Mouse (Mus musculus): ENCODE measurements around the gene Esr1. TPM values are rescaled to one million over a fixed set of nuclear protein-coding genes. Genes with fewer than 3 reads are reported as not detected.

Gene Esr1
- polyA plus RNA-seq, 1 experiment: 0.54 TPM

DNA sequence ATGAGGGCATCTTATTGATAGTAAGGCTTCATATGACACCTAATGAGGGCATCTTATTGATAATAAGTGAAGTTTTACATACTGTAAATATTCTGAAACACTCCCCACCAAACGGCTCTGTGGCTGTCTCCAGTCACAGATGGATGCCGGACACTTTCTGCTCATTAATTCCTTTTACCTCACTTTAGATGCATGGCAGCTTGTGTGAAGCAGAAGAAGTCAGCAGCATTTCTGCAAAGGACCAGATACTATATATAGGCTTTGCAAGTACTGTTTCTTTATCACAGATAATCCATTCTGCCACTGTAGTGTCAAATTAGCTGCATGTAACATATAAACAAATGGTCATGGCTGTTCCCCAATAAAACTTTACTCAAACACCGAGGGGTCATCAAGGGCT, 274.1 kb downstream of the Esr1 start:
- H3K27me3 ChIP-seq (ENCODE audit: control insufficient read depth, insufficient read depth, low read length): no peaks in the 10 kb centered on the region
- H3K4me3 ChIP-seq (replicated peaks; ENCODE audit: insufficient read depth, low read depth, low read length): no peak overlapping the region
- H3K27ac ChIP-seq (ENCODE audit: insufficient read depth, low read length): no peak overlapping the region
- 83% methylated on average over 3 of the region's 3 CpGs for WGBS
- TF ChIP-seq POLR2A (IDR thresholded peaks at IDR 0.05; ENCODE audit: borderline replicate concordance, insufficient read depth, low read length) (no peak), CTCF (IDR thresholded peaks at IDR 0.05; ENCODE audit: borderline replicate concordance, insufficient read depth, low read depth, low read length) (no peak)
- no peaks in the 10 kb centered on the region for H3K4me1 ChIP-seq (ENCODE audit: control insufficient read depth, insufficient read depth, low read length)
- DNase-seq: no peak

DNA sequence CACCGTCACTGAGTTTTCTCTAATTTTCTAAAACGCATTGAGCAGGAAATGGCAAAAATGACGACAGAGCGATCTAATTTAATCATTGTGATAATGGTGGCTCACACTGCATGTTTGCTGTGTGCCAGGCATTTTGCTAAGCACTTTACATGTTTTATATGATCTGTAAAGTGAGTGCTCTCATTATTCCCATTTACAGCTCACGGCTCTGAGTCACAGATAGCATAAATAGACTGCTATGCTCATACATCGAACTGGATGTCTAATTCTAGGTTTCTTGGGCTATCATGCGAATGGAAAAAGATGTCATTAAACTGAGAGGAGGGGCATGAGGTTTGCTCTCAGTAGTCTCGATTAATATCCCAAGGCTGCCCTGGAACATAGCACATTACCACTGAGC, 274.6 kb downstream of the Esr1 start:
- TF ChIP-seq POLR2A (IDR thresholded peaks at IDR 0.05; ENCODE audit: borderline replicate concordance, insufficient read depth, low read length): no peak
- no peak for TF ChIP-seq CTCF (IDR thresholded peaks at IDR 0.05; ENCODE audit: borderline replicate concordance, insufficient read depth, low read depth, low read length)
- DNase-seq: no peak
- no peaks in the 10 kb centered on the region for H3K27me3 ChIP-seq (ENCODE audit: control insufficient read depth, insufficient read depth, low read length)
- H3K4me3 ChIP-seq (replicated peaks; ENCODE audit: insufficient read depth, low read depth, low read length): no peak overlapping the region
- 85% methylated on average over 8 of the region's 8 CpGs for WGBS
- no peaks in the 10 kb centered on the region for H3K4me1 ChIP-seq (ENCODE audit: control insufficient read depth, insufficient read depth, low read length)
- no peak overlapping the region for H3K27ac ChIP-seq (ENCODE audit: insufficient read depth, low read length)

DNA sequence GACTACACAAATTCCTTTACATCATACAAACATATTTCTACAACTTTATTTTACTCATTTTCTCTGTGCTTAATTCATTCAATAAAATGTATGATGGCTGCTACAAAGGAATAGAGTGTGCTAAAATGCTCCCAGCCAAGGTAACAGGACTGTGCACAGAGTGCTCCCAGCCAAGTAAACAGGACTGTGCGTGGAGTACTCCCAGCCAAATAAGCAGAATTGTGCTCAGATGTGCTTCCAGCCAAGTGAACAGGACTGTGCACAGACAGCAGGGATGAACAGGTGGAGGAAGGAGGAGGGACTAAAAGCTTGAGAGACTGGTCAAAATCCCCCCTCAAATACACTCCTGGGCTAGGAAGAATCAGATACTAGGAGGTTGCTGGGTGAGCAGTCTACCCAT, 282.1 kb downstream of the Esr1 start:
- Histone ChIP-seq H3K27me3 (ENCODE audit: control insufficient read depth, insufficient read depth, low read length) (no peaks in the 10 kb centered on the region), H3K4me3 (replicated peaks; ENCODE audit: insufficient read depth, low read depth, low read length) (no peak overlapping the region), H3K4me1 (ENCODE audit: control insufficient read depth, insufficient read depth, low read length) (no peaks in the 10 kb centered on the region), H3K27ac (ENCODE audit: insufficient read depth, low read length) (no peak overlapping the region)
- no peak for TF ChIP-seq POLR2A (IDR thresholded peaks at IDR 0.05; ENCODE audit: borderline replicate concordance, insufficient read depth, low read length)
- no peak for TF ChIP-seq CTCF (IDR thresholded peaks at IDR 0.05; ENCODE audit: borderline replicate concordance, insufficient read depth, low read depth, low read length)
- 21% methylated on average over 1 of the region's 1 CpGs for WGBS
- DNase-seq: no peak

DNA sequence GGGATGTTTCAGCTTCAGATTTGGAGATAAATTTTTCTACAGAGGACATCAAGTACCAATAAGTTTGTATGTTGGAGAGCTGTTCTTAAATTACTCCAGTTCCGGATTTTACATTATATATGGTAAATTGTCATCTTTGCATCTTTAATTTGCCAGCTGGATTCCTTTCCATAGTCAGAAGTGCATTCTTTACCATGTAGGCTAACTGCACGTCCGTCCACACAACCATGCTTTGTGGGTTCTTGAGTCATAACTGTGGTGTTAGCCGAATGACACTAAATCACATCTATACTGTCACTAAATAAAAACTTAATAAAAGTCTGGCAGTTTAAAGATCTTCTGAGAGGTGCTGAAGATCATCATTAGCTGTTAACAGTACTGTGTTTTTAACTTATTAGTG, 286.4 kb downstream of the Esr1 start:
- no peak overlapping the region for H3K4me3 ChIP-seq (replicated peaks; ENCODE audit: insufficient read depth, low read depth, low read length)
- 55% methylated on average over 4 of the region's 4 CpGs for WGBS
- no peaks in the 10 kb centered on the region for H3K4me1 ChIP-seq (ENCODE audit: control insufficient read depth, insufficient read depth, low read length)

DNA sequence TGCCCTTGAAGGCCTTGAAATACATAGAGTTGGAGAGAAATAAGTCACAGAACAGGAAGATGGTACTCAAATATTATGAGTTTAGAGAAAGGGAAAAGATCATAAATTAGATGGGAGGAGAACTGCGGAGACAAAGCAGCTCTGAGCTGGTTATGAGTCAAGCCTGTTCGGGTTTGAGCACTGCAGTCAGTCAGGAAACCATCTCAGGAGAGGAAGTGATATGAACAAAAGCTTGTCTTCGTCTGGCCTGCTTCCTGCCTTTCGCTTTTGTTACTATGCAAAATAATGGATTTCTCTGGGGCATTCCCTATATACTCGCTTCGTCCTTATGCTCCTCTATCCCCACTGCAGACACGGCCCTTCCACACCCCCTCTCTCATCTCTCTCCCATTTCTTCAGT, 288.9 kb downstream of the Esr1 start:
- Histone ChIP-seq H3K4me1 (ENCODE audit: control insufficient read depth, insufficient read depth, low read length) (no peaks in the 10 kb centered on the region), H3K4me3 (replicated peaks; ENCODE audit: insufficient read depth, low read depth, low read length) (no peak overlapping the region), H3K27me3 (ENCODE audit: control insufficient read depth, insufficient read depth, low read length) (no peaks in the 10 kb centered on the region), H3K27ac (ENCODE audit: insufficient read depth, low read length) (no peak overlapping the region)
- WGBS: 83% methylated on average over 7 of the region's 7 CpGs
- no peak for TF ChIP-seq POLR2A (IDR thresholded peaks at IDR 0.05; ENCODE audit: borderline replicate concordance, insufficient read depth, low read length)
- no peak for TF ChIP-seq CTCF (IDR thresholded peaks at IDR 0.05; ENCODE audit: borderline replicate concordance, insufficient read depth, low read depth, low read length)
- DNase-seq: no peak

More for the DNA sequence above, 286.4 kb downstream of the Esr1 start:
- no peak for DNase-seq
- Histone ChIP-seq H3K27ac (ENCODE audit: insufficient read depth, low read length) (no peak overlapping the region), H3K27me3 (ENCODE audit: control insufficient read depth, insufficient read depth, low read length) (no peaks in the 10 kb centered on the region)
- TF ChIP-seq CTCF (IDR thresholded peaks at IDR 0.05; ENCODE audit: borderline replicate concordance, insufficient read depth, low read depth, low read length) (no peak), POLR2A (IDR thresholded peaks at IDR 0.05; ENCODE audit: borderline replicate concordance, insufficient read depth, low read length) (no peak)

DNA sequence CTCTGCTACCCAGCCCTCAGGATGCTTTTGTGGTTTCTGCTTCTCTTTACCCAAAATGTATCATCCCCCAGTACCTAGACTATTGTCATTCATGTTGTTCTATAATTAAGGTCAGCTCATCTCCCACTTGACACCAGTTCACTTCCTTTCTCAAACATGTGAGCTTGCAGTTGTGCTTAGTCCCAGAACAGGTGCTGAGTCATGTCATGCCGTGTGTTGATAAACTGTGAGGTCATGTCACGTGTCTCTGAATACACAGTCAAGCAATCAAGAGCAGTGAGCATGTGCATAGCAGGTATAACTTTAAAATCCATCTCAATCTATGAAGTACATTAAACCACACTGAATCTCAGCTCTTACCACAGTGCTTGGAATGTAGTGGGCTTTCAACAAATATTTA, 297.9 kb downstream of the Esr1 start:
- 82% methylated on average over 2 of the region's 2 CpGs for WGBS
- H3K27ac ChIP-seq (ENCODE audit: insufficient read depth, low read length): no peak overlapping the region
- TF ChIP-seq CTCF (IDR thresholded peaks at IDR 0.05; ENCODE audit: borderline replicate concordance, insufficient read depth, low read depth, low read length) (no peak), POLR2A (IDR thresholded peaks at IDR 0.05; ENCODE audit: borderline replicate concordance, insufficient read depth, low read length) (no peak)
- DNase-seq: no peak
- H3K4me3 ChIP-seq (replicated peaks; ENCODE audit: insufficient read depth, low read depth, low read length): no peak overlapping the region
- H3K4me1 ChIP-seq (ENCODE audit: control insufficient read depth, insufficient read depth, low read length): no peaks in the 10 kb centered on the region
- no peaks in the 10 kb centered on the region for H3K27me3 ChIP-seq (ENCODE audit: control insufficient read depth, insufficient read depth, low read length)

DNA sequence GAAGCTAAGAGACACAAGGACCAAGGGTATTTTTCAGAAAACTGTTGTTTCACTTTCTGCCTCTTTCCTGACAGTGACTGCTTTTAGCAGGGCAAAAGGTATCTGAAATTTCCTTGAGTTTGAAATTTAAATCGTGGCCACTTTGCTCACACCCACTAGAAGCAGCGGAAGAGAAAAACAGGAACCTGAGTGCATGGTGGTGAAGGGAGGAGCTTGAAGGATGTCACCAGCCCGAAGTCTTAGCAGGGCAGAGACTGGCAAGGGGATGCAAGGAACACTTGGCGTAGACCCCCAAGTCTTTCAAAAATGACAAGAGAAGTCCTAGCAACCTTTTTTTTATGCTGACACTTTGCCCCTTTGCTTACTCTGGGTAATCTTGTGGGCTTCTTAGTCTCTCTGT, 299.1 kb downstream of the Esr1 start:
- TF ChIP-seq POLR2A (IDR thresholded peaks at IDR 0.05; ENCODE audit: borderline replicate concordance, insufficient read depth, low read length) (no peak), CTCF (IDR thresholded peaks at IDR 0.05; ENCODE audit: borderline replicate concordance, insufficient read depth, low read depth, low read length) (no peak)
- Histone ChIP-seq H3K27ac (ENCODE audit: insufficient read depth, low read length) (no peak overlapping the region), H3K4me1 (ENCODE audit: control insufficient read depth, insufficient read depth, low read length) (no peaks in the 10 kb centered on the region), H3K27me3 (ENCODE audit: control insufficient read depth, insufficient read depth, low read length) (no peaks in the 10 kb centered on the region), H3K4me3 (replicated peaks; ENCODE audit: insufficient read depth, low read depth, low read length) (no peak overlapping the region)
- 74% methylated on average over 4 of the region's 4 CpGs for WGBS
- no peak for DNase-seq

DNA sequence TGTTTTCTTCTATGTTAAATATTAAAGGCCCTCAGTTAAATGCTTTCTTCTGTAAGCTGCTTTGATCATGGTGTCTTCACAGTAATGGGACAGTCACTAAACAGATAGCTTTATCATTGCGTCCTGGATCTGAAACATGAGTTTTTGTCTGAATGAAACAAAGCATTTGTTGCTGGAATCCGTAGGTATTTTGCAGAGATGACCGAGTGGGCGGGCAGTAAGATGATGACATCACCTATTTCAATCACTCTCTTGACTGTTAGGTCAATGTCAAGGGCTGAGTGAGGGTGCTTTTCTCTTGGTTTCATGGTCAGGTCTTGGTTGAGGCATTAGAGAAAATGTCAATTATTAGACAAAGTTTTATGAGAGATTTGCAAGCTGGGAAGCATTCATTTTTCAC, 307.7 kb downstream of the Esr1 start:
- no peak for TF ChIP-seq POLR2A (IDR thresholded peaks at IDR 0.05; ENCODE audit: borderline replicate concordance, insufficient read depth, low read length)
- no peak for TF ChIP-seq CTCF (IDR thresholded peaks at IDR 0.05; ENCODE audit: borderline replicate concordance, insufficient read depth, low read depth, low read length)
- no peaks in the 10 kb centered on the region for H3K27me3 ChIP-seq (ENCODE audit: control insufficient read depth, insufficient read depth, low read length)
- H3K4me3 ChIP-seq (replicated peaks; ENCODE audit: insufficient read depth, low read depth, low read length): no peak overlapping the region
- no peaks in the 10 kb centered on the region for H3K4me1 ChIP-seq (ENCODE audit: control insufficient read depth, insufficient read depth, low read length)
- 87% methylated on average over 4 of the region's 4 CpGs for WGBS
- no peak overlapping the region for H3K27ac ChIP-seq (ENCODE audit: insufficient read depth, low read length)
- DNase-seq: no peak
